Mouse (Mus musculus) heart, adult 2 months (tissue): ENCODE measurements around the gene Arhgef11.

ENCODE experiments used
- CTCF ChIP-seq: fragments of 200-600 bp; IDR thresholded peaks from 2 replicates; pipeline ENCODE4 v1.8.1; 2022; ENCODE audit warnings: antibody characterized with exemption, mild to moderate bottlenecking, moderate library complexity
- EP300 ChIP-seq: fragments of 200-500 bp; IDR thresholded peaks from 2 replicates; pipeline ENCODE4 v1.6.1; 2011; ENCODE audit warnings: low read depth, low read length, control low read depth; ENCODE audit not compliant: insufficient read depth
- POLR2A ChIP-seq: fragments of 200-500 bp; IDR thresholded peaks from 2 replicates; pipeline ENCODE4 v1.6.1; 2011; ENCODE audit warnings: mild to moderate bottlenecking, low read depth, low read length, control low read depth; ENCODE audit not compliant: insufficient read depth

DNA sequence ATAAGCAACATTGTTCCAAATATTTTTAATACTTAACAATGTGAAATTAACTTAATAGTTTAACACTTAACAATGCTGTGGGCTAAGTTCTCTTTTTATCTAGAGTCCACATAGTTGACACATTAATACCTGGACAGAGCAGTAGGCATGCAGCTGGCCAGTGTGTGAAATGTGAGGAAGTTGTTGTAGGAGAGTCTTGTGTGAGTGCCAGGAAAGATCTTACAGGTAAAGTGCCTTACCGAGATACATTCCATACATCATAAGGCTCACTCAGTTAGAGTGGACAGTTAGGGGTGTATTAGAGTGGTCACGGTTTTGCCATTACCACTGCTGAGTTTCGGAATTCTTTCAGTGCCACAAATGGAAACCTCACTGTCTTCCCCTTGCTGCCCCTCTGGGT lies 31.7 kb downstream of the Arhgef11 start:
- TF ChIP-seq CTCF (no peak), EP300 (no peak), POLR2A (no peak)
